Comparison of ENCODE assay signal across 16 mouse cellular contexts in the genomic region with DNA sequence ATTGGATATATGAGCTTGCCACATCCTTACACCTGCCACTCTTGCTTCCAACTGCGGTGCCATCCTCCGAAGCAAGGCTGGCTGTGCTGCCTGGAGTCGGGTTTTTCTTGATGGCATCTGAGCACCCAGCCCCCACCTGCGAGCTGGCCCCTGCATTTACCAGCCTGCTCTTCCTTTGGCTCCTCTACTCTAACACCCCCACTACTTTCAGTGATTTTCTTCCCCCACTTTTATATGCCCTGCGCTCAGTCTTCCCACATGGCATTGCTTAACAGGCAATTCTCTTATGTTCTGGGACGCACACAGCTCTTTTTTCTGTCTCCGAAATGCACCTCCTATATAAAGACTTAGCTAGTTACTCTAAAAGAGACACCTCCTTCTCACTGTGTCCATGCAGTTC. TPM values are rescaled to one million over a fixed set of nuclear protein-coding genes. Genes with fewer than 3 reads are reported as not detected.
DNase-seq lines count a peak whose midpoint lies in the region.
"Had no signal": no experiment of that assay in that cellular context is flagged by ENCODE, and none has a peak within 500 bp of the region (broad histone marks: within the 10 kb centered on the region; RNA-seq: fewer than 3 reads in every experiment).

No protein-coding gene starts in this region.

- peak; percentile 39 for DNase-seq in layer of hippocampus, adult 11-12 months (ENCODE audit: low spot score)
- no peak for DNase-seq in layer of hippocampus, adult 9-10 months (ENCODE audit: low spot score)
- DNase-seq in brain, adult 2 months (ENCODE audit: low read depth, low spot score), result peak; percentile 76
- peak; percentile 29 to 32 for DNase-seq in frontal cortex, postnatal 10 days (ENCODE audit: low spot score in 2 of 2)
- peak; percentile 42 to 76 for DNase-seq in left cerebral cortex, postnatal 14 days (ENCODE audit: low spot score in 2 of 2)
- DNase-seq in urinary bladder, postnatal 25 days (ENCODE audit: low spot score), result no peak
- DNase-seq in spleen, adult 18-20 months, result no peak
- DNase-seq in lung, postnatal 4 days, result no peak
- DNase-seq: B cell, adult 2 months; cerebellum, adult 8-10 months; gastrocnemius, postnatal 25 days; kidney, adult 11 months; midbrain, embryonic 14.5 days; thymus, postnatal 36 days had no signal

- intact Hi-C loops in left cerebral cortex, postnatal 14 days (cut with DNase I), result loop anchor here (5.0 kb wide), 2 partner anchors 43 to 158 kb away; no protein-coding TSS in a partner anchor

RNA-seq across cellular contexts. Expression of a gene that starts 1.2 kb away (rescaled TPM):
- total RNA-seq in left cerebral cortex, postnatal 14 days (2021), result 1 to 10 TPM; 1.4 to 2.7 TPM
- total RNA-seq: common myeloid progenitor, adult 5-6 weeks; megakaryocyte progenitor cell, adult 5-6 weeks had no signal

RNA-seq across cellular contexts. Expression of a gene that starts 54.5 kb away (rescaled TPM):
- total RNA-seq in left cerebral cortex, postnatal 14 days (2021), result 1 to 10 TPM; 5.5 to 7.2 TPM
- total RNA-seq: common myeloid progenitor, adult 5-6 weeks; megakaryocyte progenitor cell, adult 5-6 weeks had no signal

Comparison
In these comparisons a context has a peak if more than half of its experiments do, and no peak if none do; other contexts are left out.
1. DNase-seq: peak in layer of hippocampus, adult 11-12 months (single experiment), brain, adult 2 months (single experiment), frontal cortex, postnatal 10 days (2 of 2) and left cerebral cortex, postnatal 14 days (2 of 2); none in layer of hippocampus, adult 9-10 months (single experiment), urinary bladder, postnatal 25 days (single experiment), spleen, adult 18-20 months (0 of 2) and lung, postnatal 4 days (0 of 2).